Mouse (Mus musculus) heart, postnatal 0 days (tissue): ENCODE measurements around the gene Camsap1.

Experiments used
- CTCF ChIP-seq: IDR thresholded peaks from 2 replicates; pipeline ENCODE4 v1.5.1; 2016; ENCODE audit warnings: antibody characterized with exemption, control low read depth, low read depth
- EP300 ChIP-seq: IDR thresholded peaks from 2 replicates; pipeline ENCODE4 v1.6.1; 2016; ENCODE audit warnings: antibody characterized with exemption, low read depth

- no peak; the same call in 1 of the 2 replicates for TF ChIP-seq CTCF
- TF ChIP-seq EP300, result no peak
Measured at GRCm38 (mm10) chr2:25888144-25888543, 94.9 kb downstream of the Camsap1 start.
